Mouse (Mus musculus) liver, embryonic 15.5 days (tissue): Measurements from ENCODE around the gene Gucy1b2. TPM values are rescaled to one million over a fixed set of nuclear protein-coding genes. Genes with fewer than 3 reads are reported as not detected.

ENCODE experiments used
- ATAC-seq: fragments of 200-750 bp; cut with Nextera tagmentation; 2 replicates; pipeline ENCODE4 v1.8.0; 2017; ENCODE audit warnings: moderate number of reproducible peaks, mild to moderate bottlenecking, moderate library complexity; ENCODE audit not compliant: insufficient read depth
- H3K27ac ChIP-seq: fragments of 300-500 bp; sonication (generic); replicated peaks from 2 replicates; pipeline ENCODE4 v1.5.1; 2015; ENCODE audit warnings: mild to moderate bottlenecking, inconsistent platforms
- H3K27me3 ChIP-seq: fragments of 300-500 bp; sonication (generic); 2 replicates; pipeline ENCODE4 v1.6.1; 2015; ENCODE audit warnings: mild to moderate bottlenecking, inconsistent platforms
- H3K36me3 ChIP-seq: fragments of 300-500 bp; sonication (generic); replicated peaks from 2 replicates; pipeline ENCODE4 v1.6.1; 2015; ENCODE audit warnings: moderate library complexity, mild to moderate bottlenecking, inconsistent platforms
- H3K4me1 ChIP-seq: fragments of 300-500 bp; sonication (generic); replicated peaks from 2 replicates; pipeline ENCODE4 v1.6.1; 2015; ENCODE audit warnings: inconsistent platforms
- H3K4me2 ChIP-seq: fragments of 300-500 bp; sonication (generic); 2 replicates; pipeline ENCODE4 v1.6.1; 2015; ENCODE audit warnings: moderate library complexity, mild to moderate bottlenecking, inconsistent platforms
- H3K4me3 ChIP-seq: fragments of 300-500 bp; sonication (generic); replicated peaks from 2 replicates; pipeline ENCODE4 v1.5.1; 2015; ENCODE audit warnings: mild to moderate bottlenecking, inconsistent platforms
- H3K9ac ChIP-seq: fragments of 300-500 bp; sonication (generic); 2 replicates; pipeline ENCODE4 v1.6.1; 2015; ENCODE audit warnings: moderate library complexity, mild to moderate bottlenecking, inconsistent platforms
- H3K9me3 ChIP-seq: fragments of 300-500 bp; sonication (generic); replicated peaks from 2 replicates; pipeline ENCODE4 v1.6.1; 2016; ENCODE audit warnings: inconsistent platforms
- WGBS: fragments of 180-500 bp; shearing (Covaris S2); methylation state at CpG from one replicate; pipeline ENCODE4 v1.1.7; 2015; ENCODE audit warnings: mixed read lengths; ENCODE audit not compliant: insufficient replicate concordance; 5-methylcytosine and 5-hydroxymethylcytosine counted together
- polyA plus RNA-seq: library from polyadenylated mRNA; unstranded; fragments of >200 nt; fragmentation: Nextera tagmentation; extraction: Ambion mirVana; gene quantifications from 2 replicates; pipeline ENCODE4 v1.2.1, GENCODE M21; 2015

Gene Gucy1b2
- polyA plus RNA-seq, 1 experiment from 2014 or later, result not detected

DNA sequence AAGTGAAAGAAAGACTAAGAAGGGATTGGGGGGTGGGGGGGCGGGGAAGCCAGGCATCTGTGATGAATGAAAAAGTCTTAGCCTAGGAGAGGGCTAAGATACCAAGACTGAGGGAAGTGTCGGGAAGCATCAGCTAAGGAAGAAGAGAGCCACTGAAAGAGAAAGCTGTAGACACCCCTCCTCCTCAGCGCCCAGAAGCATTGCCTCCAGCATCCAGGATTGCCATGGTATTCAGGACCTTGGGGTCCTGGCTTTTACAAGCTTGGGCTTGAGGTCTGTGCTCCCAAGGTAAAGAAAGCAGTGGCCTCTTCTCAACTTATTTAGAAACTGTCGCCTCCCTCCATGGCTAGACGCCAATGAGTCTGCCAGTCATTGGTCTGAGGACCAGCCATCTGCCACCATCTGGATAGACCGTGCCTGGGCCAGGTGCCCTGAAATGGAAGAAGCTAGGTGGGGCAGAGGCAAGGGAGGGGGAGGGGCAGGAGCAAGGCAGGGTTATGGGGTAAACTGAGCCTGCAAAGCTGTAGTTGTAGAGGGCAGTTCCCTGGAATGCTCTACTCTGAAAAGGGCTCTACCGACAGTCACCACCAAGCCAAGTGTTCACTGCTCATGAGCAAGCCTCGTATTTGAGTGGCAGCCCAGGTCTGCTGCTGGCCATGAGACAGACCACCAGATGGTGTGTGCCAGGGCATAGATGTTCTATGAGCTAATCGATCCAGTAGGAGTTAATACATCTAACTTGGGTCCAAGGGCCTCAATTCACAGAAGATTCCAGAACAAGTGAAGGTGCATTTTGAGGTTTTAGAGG, 66.2 kb downstream of the Gucy1b2 start:
- no peaks in the 10 kb centered on the region for H3K27me3 ChIP-seq
- H3K4me3 ChIP-seq, result no peak overlapping the region
- ATAC-seq, result no peak
- no peak overlapping the region for H3K9ac ChIP-seq
- H3K27ac ChIP-seq, result no peak overlapping the region
- no peaks in the 10 kb centered on the region for H3K9me3 ChIP-seq
- no peaks in the 10 kb centered on the region for H3K4me1 ChIP-seq
- no peaks in the 10 kb centered on the region for H3K36me3 ChIP-seq
- 64% methylated on average over 9 of the region's 9 CpGs for WGBS
- H3K4me2 ChIP-seq, result no peak overlapping the region

DNA sequence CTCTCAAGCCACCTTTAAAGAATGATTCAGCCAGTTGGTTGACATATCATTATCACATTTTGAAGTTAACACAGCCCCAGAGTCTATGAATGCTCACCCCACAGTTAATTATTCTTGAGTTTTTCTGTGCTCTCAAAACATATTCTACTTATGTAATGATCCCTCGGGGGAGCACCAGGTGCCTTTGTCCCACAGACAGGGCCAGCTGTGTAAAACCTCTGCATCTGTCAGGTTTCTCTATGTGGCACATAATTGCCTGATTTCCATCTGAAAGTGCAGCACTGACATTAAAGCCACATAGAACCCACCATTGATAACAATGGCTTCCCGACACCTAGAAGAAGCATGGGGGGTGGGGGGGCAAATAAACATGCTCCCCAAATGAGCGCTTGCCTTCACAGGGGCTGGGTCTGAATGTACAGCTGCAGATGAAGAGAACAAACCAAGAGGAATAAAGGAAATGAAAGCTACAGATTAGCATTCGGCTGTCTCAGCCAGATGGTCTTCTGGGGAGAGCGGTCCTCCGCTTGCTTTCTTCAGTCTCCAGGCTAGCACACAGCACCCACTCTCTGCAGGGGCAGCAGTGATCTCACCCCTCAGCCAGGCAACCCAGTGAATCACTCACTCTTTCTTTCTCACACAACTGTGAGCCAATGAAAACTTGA, 66.9 kb downstream of the Gucy1b2 start:
- H3K27ac ChIP-seq, result no peak overlapping the region
- no peaks in the 10 kb centered on the region for H3K36me3 ChIP-seq
- WGBS, result 71% methylated on average over 6 of the region's 6 CpGs
- no peaks in the 10 kb centered on the region for H3K27me3 ChIP-seq
- H3K4me2 ChIP-seq, result no peak overlapping the region
- no peak overlapping the region for H3K9ac ChIP-seq
- no peaks in the 10 kb centered on the region for H3K9me3 ChIP-seq
- ATAC-seq, result no peak
- H3K4me1 ChIP-seq, result no peaks in the 10 kb centered on the region
- no peak overlapping the region for H3K4me3 ChIP-seq

DNA sequence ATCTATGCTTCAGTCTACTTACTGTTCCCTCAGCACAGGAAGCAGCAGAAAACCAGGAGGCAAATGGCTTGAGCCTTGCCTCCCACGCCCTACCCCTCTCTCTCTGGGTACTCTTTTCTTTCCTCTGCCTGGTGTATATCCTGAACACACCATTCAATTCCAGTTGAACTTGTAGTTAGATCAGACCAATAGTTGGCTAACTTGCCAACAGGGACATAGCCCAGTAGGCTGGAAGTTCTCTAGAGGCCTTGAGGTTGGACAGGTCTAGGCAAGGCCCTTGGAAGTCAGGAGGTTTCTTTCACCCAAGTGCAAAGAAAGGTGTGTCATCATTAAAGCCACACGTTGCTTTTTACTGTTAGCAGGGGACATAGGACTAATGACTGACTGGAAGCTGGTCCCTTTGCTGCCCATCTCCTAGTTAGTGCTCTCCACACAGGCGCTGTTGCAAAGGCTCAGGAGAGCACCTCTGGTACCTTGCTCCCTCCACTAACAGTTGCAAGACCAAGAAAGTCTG, 72.2 kb downstream of the Gucy1b2 start:
- Histone ChIP-seq H3K36me3 (no peaks in the 10 kb centered on the region), H3K4me1 (no peaks in the 10 kb centered on the region), H3K27me3 (no peaks in the 10 kb centered on the region), H3K27ac (no peak overlapping the region), H3K4me2 (no peak overlapping the region), H3K9me3 (no peaks in the 10 kb centered on the region), H3K9ac (no peak overlapping the region), H3K4me3 (no peak overlapping the region)
- ATAC-seq, result no peak
- 63% methylated on average over 3 of the region's 3 CpGs for WGBS

- Histone ChIP-seq H3K4me3 (no peak overlapping the region), H3K27me3 (no peaks in the 10 kb centered on the region), H3K4me1 (no peaks in the 10 kb centered on the region), H3K27ac (no peak overlapping the region), H3K36me3 (no peaks in the 10 kb centered on the region), H3K4me2 (no peak overlapping the region), H3K9me3 (no peaks in the 10 kb centered on the region), H3K9ac (no peak overlapping the region)
- ATAC-seq, result no peak
- 82% methylated on average over 3 of the region's 3 CpGs for WGBS
Measured at GRCm38 (mm10) chr14:62383109-62383508, 73.0 kb downstream of the Gucy1b2 start.

- ATAC-seq, result no peak
- Histone ChIP-seq H3K4me1 (no peaks in the 10 kb centered on the region), H3K27me3 (no peaks in the 10 kb centered on the region), H3K9me3 (no peaks in the 10 kb centered on the region), H3K4me2 (no peak overlapping the region), H3K36me3 (peaks cover 9% of the 10 kb centered on the region; the same call in 1 of the 2 replicates), H3K9ac (no peak overlapping the region), H3K27ac (no peak overlapping the region), H3K4me3 (no peak overlapping the region)
- 52% methylated on average over 6 of the region's 6 CpGs for WGBS
Measured at GRCm38 (mm10) chr14:62380606-62381005, 75.5 kb downstream of the Gucy1b2 start.

DNA sequence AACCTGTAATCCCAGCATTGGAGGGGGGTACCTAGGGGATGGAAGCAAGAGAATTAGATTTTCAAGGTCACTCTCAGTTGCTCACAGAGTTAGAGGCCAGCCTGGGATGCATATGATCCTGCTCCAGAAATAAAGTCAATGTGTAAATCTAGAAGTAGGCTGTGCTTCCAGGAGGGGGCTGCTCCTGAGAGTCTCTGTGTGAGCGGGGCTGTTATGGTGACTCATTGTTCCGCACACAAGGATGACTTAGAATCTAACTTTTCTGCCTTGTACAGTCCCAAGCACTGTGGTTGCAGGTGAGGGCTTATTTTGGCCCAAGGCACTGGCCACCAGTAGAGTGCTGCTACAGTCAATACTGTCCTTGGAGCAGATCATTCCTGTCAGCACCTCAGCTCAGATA, 76.7 kb downstream of the Gucy1b2 start:
- no peak for ATAC-seq
- Histone ChIP-seq H3K4me3 (no peak overlapping the region), H3K9ac (no peak overlapping the region), H3K27ac (no peak overlapping the region), H3K9me3 (no peaks in the 10 kb centered on the region), H3K4me2 (no peak overlapping the region), H3K4me1 (no peaks in the 10 kb centered on the region), H3K27me3 (no peaks in the 10 kb centered on the region), H3K36me3 (peaks cover 10% of the 10 kb centered on the region; the same call in 1 of the 2 replicates)
- WGBS, result 89% methylated on average over 2 of the region's 2 CpGs

DNA sequence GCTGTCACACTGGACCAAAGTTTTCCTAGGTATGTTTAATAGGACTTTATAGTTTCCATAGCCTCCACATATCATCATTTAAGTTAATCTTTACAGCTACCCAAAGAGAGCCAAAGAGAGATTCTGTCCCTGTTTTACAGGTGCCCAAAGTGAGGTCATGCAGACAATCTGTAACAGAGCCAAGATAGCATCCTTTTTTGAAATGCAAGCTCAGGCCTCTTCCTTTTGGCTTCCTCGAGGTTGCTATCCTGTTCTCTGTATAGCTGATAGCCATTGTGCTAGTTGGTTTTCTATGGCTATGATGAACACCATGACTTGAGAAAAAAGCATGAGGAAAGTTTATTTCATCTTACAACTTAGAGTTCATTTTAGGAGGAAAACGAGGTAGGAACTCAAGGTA, 80.0 kb downstream of the Gucy1b2 start:
- 53% methylated on average over 2 of the region's 2 CpGs for WGBS
- H3K4me1 ChIP-seq, result 0 out of 2 replicates have a peak, but pooled peaks cover 4% of the 10 kb centered on the region
- no peak overlapping the region for H3K27ac ChIP-seq
- no peak overlapping the region for H3K4me2 ChIP-seq
- H3K9ac ChIP-seq, result no peak overlapping the region
- no peaks in the 10 kb centered on the region for H3K9me3 ChIP-seq
- no peaks in the 10 kb centered on the region for H3K27me3 ChIP-seq
- no peak for ATAC-seq
- peaks cover 22% of the 10 kb centered on the region for H3K36me3 ChIP-seq
- H3K4me3 ChIP-seq, result no peak overlapping the region

GRCm38 (mm10) chr14:62375694-62376093, 80.4 kb downstream of the Gucy1b2 start:
- Histone ChIP-seq H3K9me3 (no peaks in the 10 kb centered on the region), H3K4me1 (0 out of 2 replicates have a peak, but pooled peaks cover 4% of the 10 kb centered on the region), H3K27me3 (no peaks in the 10 kb centered on the region), H3K4me3 (no peak overlapping the region), H3K9ac (no peak overlapping the region), H3K36me3 (peaks cover 26% of the 10 kb centered on the region), H3K4me2 (no peak overlapping the region), H3K27ac (no peak overlapping the region)
- ATAC-seq, result no peak

DNA sequence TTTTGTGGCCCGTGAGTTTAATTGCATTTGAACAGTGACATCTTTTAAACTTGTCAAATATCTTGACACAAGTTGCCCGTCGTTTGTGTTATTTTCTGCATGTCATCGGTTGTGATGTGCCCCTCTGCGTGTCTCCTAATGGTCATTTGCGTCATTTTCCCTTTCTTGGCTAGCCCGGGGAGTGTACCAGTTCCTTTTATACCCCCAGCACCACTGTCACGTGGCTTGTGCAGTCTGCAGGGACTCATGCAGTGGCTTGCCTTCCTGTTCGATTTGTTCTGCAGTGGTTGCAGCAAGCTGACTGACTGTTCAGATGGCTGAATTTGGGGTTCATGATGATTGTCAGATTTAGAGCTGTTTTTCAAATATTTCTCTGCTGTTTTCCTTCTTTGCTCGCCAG, 82.1 kb downstream of the Gucy1b2 start:
- Histone ChIP-seq H3K4me1 (0 out of 2 replicates have a peak, but pooled peaks cover 4% of the 10 kb centered on the region), H3K27me3 (no peaks in the 10 kb centered on the region), H3K36me3 (peaks cover 41% of the 10 kb centered on the region), H3K4me3 (no peak overlapping the region), H3K27ac (no peak overlapping the region), H3K4me2 (no peak overlapping the region), H3K9ac (no peak overlapping the region), H3K9me3 (no peaks in the 10 kb centered on the region)
- no peak for ATAC-seq
- 69% methylated on average over 10 of the region's 10 CpGs for WGBS

DNA sequence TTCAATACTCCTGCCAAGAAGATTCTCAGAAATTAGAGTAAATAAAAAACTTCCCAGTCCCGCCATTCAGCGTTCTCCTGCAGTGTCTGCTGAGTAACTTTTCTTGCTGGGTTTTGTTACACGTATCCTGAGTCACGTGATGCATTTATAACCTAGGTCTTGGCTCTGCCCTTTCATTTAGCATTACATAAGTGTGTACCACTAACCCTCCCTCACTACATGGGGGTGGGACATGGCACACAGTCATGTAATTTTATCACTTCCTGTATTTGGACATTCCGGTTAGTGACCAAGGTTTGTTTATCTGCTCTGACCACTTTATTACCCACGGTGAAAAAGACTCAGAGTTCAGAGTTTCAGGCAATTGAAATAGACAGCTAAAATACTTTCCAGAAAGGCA, 85.3 kb downstream of the Gucy1b2 start:
- no peak overlapping the region for H3K27ac ChIP-seq
- ATAC-seq, result no peak
- no peak overlapping the region for H3K9ac ChIP-seq
- no peaks in the 10 kb centered on the region for H3K27me3 ChIP-seq
- 70% methylated on average over 6 of the region's 6 CpGs for WGBS
- no peak overlapping the region for H3K4me2 ChIP-seq
- H3K36me3 ChIP-seq, result peaks cover 55% of the 10 kb centered on the region
- no peaks in the 10 kb centered on the region for H3K9me3 ChIP-seq
- H3K4me3 ChIP-seq, result no peak overlapping the region
- H3K4me1 ChIP-seq, result 0 out of 2 replicates have a peak, but pooled peaks cover 4% of the 10 kb centered on the region

DNA sequence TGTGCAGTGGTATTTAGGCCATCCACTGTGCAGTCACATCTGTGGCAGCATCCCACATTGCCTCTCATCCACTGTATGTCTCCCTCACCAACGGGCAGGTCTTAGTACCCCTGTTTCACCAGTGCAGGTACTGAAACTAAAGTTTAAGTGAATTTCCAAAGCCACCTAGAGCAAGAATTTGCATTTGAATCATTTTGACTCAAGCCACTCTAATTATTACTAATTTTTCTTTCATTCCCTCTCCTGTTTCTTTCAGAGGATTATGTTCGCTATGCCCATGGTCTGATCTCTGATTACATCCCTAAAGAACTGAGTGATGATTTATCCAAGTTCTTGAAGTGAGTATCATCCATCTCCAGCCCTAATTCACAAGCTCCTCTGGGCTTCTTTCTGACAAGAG, 92.3 kb downstream of the Gucy1b2 start:
- H3K27ac ChIP-seq, result no peak overlapping the region
- H3K9ac ChIP-seq, result no peak overlapping the region
- WGBS, result 80% methylated on average over 2 of the region's 2 CpGs
- H3K9me3 ChIP-seq, result no peaks in the 10 kb centered on the region
- H3K27me3 ChIP-seq, result no peaks in the 10 kb centered on the region
- H3K36me3 ChIP-seq, result peaks cover 81% of the 10 kb centered on the region
- ATAC-seq, result no peak
- H3K4me2 ChIP-seq, result no peak overlapping the region
- no peak overlapping the region for H3K4me3 ChIP-seq
- no peaks in the 10 kb centered on the region for H3K4me1 ChIP-seq
